Mouse (Mus musculus): ENCODE data around the gene Wdr76.

- TF ChIP-seq CTCF (IDR thresholded peaks at IDR 0.05; ENCODE audit: low read depth, low read length) (peak; percentile 61), GATA1 (IDR thresholded peaks at IDR 0.05; ENCODE audit: borderline replicate concordance, low read length) (no peak)
Observed at GRCm38 (mm10) chr2:121480498-121480897, 26.0 kb upstream of the Wdr76 start.

Data from G1E (cell line).